Mouse (Mus musculus) adrenal gland, postnatal 10 days (tissue): ENCODE results near the gene Crbn. TPM values are rescaled to one million over a fixed set of nuclear protein-coding genes. Genes with fewer than 3 reads are reported as not detected.

Experiments
- DNase-seq: peaks from one replicate; pipeline ENCODE4 v3.0.0; 2021; ENCODE audit warnings: mixed read lengths
- total RNA-seq, 2 experiments: library from RNA; stranded (reverse); gene quantifications; 2 replicates each; pipeline ENCODE4 v1.2.3; 2021

Crbn gene
- total RNA-seq, 2 experiments from 2014 or later = 51.5 to 54.2 TPM

GRCm38 (mm10) chr6:106765892-106766291, 34.0 kb downstream of the Crbn start:
- no peak for DNase-seq

- DNase-seq = no peak
Measured at GRCm38 (mm10) chr6:106761486-106761885, 38.4 kb downstream of the Crbn start.

- DNase-seq = no peak
Measured at GRCm38 (mm10) chr6:106760473-106761218, 39.2 kb downstream of the Crbn start.

GRCm38 (mm10) chr6:106758299-106758698, 41.6 kb downstream of the Crbn start:
- no peak for DNase-seq

GRCm38 (mm10) chr6:106750291-106750690, 49.6 kb downstream of the Crbn start:
- no peak for DNase-seq

- DNase-seq = no peak
Measured at GRCm38 (mm10) chr6:106748887-106749388, 50.9 kb downstream of the Crbn start, which contains the start of gene Il5ra. Il5ra (minus strand) TSS chr6:106749037.

- no peak for DNase-seq
Measured at GRCm38 (mm10) chr6:106747804-106748203, 52.1 kb downstream of the Crbn start.

GRCm38 (mm10) chr6:106747251-106747650, 52.6 kb downstream of the Crbn start:
- DNase-seq = no peak

- DNase-seq = no peak
Measured at GRCm38 (mm10) chr6:106745673-106746394, 54.0 kb downstream of the Crbn start.

GRCm38 (mm10) chr6:106743556-106744233, 56.2 kb downstream of the Crbn start:
- no peak for DNase-seq

- DNase-seq = no peak
Measured at GRCm38 (mm10) chr6:106740244-106740825, 59.5 kb downstream of the Crbn start.

- no peak for DNase-seq
Measured at GRCm38 (mm10) chr6:106738229-106738628, 61.6 kb downstream of the Crbn start.

- DNase-seq = no peak
Measured at GRCm38 (mm10) chr6:106732563-106732962, 67.3 kb downstream of the Crbn start.

Other genes with a start within 250 kb of the Crbn start
- under 1 TPM; 0.15 to 0.24 TPM for gene Il5ra, start 51.0 kb downstream of the Crbn start, total RNA-seq
- gene Trnt1, start 31.0 kb downstream of the Crbn start, total RNA-seq = 10 to 100 TPM; 54.1 to 54.4 TPM